Mouse (Mus musculus): Measurements from ENCODE around the gene 6030445D17Rik.
A peak's percentile ranks its signal among the peaks of the same experiment; 100 is the strongest.

6030445D17Rik gene

GRCm38 (mm10) chr4:136459210-136459609 is 2.8 kb upstream of the 6030445D17Rik start:
- DNase-seq (ENCODE audit: low spot score in 2 of 2): no peak

- DNase-seq (ENCODE audit: low spot score in 2 of 2): no peak
Observed at GRCm38 (mm10) chr4:136461206-136461605, 844 bp upstream of the 6030445D17Rik start.

- DNase-seq (ENCODE audit: low spot score in 2 of 2): no peak
Observed at GRCm38 (mm10) chr4:136461761-136462085, 327 bp upstream of the 6030445D17Rik start.

- peak in 1 of 2 experiments; percentile 17 for DNase-seq (ENCODE audit: low spot score in 2 of 2)
Observed at GRCm38 (mm10) chr4:136462839-136463178, 759 bp downstream of the 6030445D17Rik start.

- DNase-seq (ENCODE audit: low spot score in 2 of 2): no peak
Observed at GRCm38 (mm10) chr4:136463436-136463835, 1.4 kb downstream of the 6030445D17Rik start.

- no peak for DNase-seq (ENCODE audit: low spot score in 2 of 2)
Observed at GRCm38 (mm10) chr4:136466226-136466625, 4.2 kb downstream of the 6030445D17Rik start.

- DNase-seq (ENCODE audit: low spot score in 2 of 2): peak; percentile 73 to 84
Observed at GRCm38 (mm10) chr4:136468553-136469327, 6.7 kb downstream of the 6030445D17Rik start.

- DNase-seq (ENCODE audit: low spot score in 2 of 2): peak; percentile 89
Observed at GRCm38 (mm10) chr4:136469371-136469903, 7.4 kb downstream of the 6030445D17Rik start, which contains the start of gene Luzp1. Luzp1 (plus strand) TSS chr4:136469761.

GRCm38 (mm10) chr4:136469941-136470346 is 7.9 kb downstream of the 6030445D17Rik start:
- no peak for DNase-seq (ENCODE audit: low spot score in 2 of 2)

- peak in 1 of 2 experiments; percentile 14 for DNase-seq (ENCODE audit: low spot score in 2 of 2)
Observed at GRCm38 (mm10) chr4:136470347-136471071, 8.5 kb downstream of the 6030445D17Rik start.

- no peak for DNase-seq (ENCODE audit: low spot score in 2 of 2)
Observed at GRCm38 (mm10) chr4:136476692-136477091, 14.6 kb downstream of the 6030445D17Rik start.

- no peak for DNase-seq (ENCODE audit: low spot score in 2 of 2)
Observed at GRCm38 (mm10) chr4:136486549-136486948, 24.5 kb downstream of the 6030445D17Rik start.

GRCm38 (mm10) chr4:136495993-136496392 is 33.9 kb downstream of the 6030445D17Rik start:
- no peak for DNase-seq (ENCODE audit: low spot score in 2 of 2)

GRCm38 (mm10) chr4:136505426-136506215 is 43.6 kb downstream of the 6030445D17Rik start:
- no peak for DNase-seq (ENCODE audit: low spot score in 2 of 2)

- DNase-seq (ENCODE audit: low spot score in 2 of 2): no peak
Observed at GRCm38 (mm10) chr4:136509857-136510256, 47.8 kb downstream of the 6030445D17Rik start.

- no peak for DNase-seq (ENCODE audit: low spot score in 2 of 2)
Observed at GRCm38 (mm10) chr4:136511708-136512107, 49.7 kb downstream of the 6030445D17Rik start.

- no peak for DNase-seq (ENCODE audit: low spot score in 2 of 2)
Observed at GRCm38 (mm10) chr4:136512905-136513304, 50.9 kb downstream of the 6030445D17Rik start.

Measured in right cerebral cortex, postnatal 36 days (tissue).